10 mouse cellular contexts compared by ENCODE assay signal in the genomic region with DNA sequence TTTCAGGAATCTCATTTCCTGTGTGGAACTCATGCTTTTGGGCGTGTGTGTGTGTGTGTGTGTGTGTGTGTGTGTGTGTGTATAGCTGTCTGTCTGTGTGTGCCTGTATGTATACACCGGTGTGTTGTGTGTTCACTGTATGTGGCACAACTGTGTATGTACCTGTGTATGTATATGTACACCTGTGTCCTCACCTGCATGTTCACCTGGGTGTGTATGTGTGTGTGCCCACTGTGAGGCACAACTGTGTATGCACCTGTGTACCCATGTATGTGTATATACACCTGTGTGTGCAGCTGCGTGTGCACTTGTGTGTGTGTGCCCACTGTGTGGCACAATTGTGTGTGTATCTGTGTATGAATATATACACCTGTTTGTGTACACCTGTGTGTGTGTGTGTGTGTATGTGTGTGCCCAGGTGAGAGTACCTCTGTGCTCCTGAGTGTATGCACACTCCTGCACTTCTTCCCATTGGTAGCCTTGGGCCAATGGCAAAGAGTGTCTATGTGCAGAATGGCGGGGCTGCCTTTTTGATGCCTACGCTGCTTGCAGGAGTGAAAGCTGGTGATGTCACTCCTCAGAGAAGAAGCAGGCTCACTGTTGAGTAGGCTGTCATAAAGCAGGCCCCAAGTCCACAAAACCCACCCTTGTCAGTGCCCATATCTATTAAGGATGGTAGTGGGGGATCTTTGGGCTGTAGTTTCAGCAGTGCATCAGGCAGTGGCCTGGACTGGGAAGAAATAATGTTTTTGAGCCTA.
DNase-seq lines count a peak whose midpoint lies in the region; ATAC-seq lines count a peak whose summit lies in the region.
"Had no signal": no experiment of that assay in that cellular context is flagged by ENCODE, and none has a peak within 500 bp of the region (broad histone marks: within the 10 kb centered on the region; RNA-seq: fewer than 3 reads in every experiment).

No protein-coding gene starts in this region.

- WGBS in kidney, embryonic 15.5 days, result 89% methylated on average over 5 of the region's 5 CpGs
- 76% methylated on average over 5 of the region's 5 CpGs for WGBS in embryonic facial prominence, embryonic 12.5 days
- WGBS in hindbrain, embryonic 13.5 days, result 69% methylated on average over 5 of the region's 5 CpGs
- 64% methylated on average over 5 of the region's 5 CpGs for WGBS in midbrain, embryonic 16.5 days

- H3K4me2 ChIP-seq in kidney, embryonic 15.5 days, result 0 out of 2 replicates have a peak overlapping the region, but pooled peaks have one; percentile 46
- no peak overlapping the region for H3K4me2 ChIP-seq in embryonic facial prominence, embryonic 12.5 days (replicated peaks)
- H3K4me2 ChIP-seq in hindbrain, embryonic 13.5 days, result no peak overlapping the region
- H3K4me2 ChIP-seq in midbrain, embryonic 16.5 days (ENCODE audit: low read length), result no peak overlapping the region

- H3K27ac ChIP-seq in kidney, embryonic 15.5 days, result peak overlapping the region; percentile 86
- H3K27ac ChIP-seq in embryonic facial prominence, embryonic 12.5 days, result peak overlapping the region; percentile 84
- peak overlapping the region; percentile 76 for H3K27ac ChIP-seq in hindbrain, embryonic 13.5 days
- peak overlapping the region; percentile 70 for H3K27ac ChIP-seq in midbrain, embryonic 16.5 days (ENCODE audit: low read length)

- peaks cover 67% of the 10 kb centered on the region for H3K4me1 ChIP-seq in kidney, embryonic 15.5 days
- peaks cover 62% of the 10 kb centered on the region for H3K4me1 ChIP-seq in embryonic facial prominence, embryonic 12.5 days
- peaks cover 35% of the 10 kb centered on the region for H3K4me1 ChIP-seq in hindbrain, embryonic 13.5 days (replicated peaks)
- peaks cover 29% of the 10 kb centered on the region for H3K4me1 ChIP-seq in midbrain, embryonic 16.5 days (ENCODE audit: control insufficient read depth, insufficient read depth, low read length)

- no peak overlapping the region for H3K9ac ChIP-seq in kidney, embryonic 15.5 days
- no peak overlapping the region for H3K9ac ChIP-seq in embryonic facial prominence, embryonic 12.5 days
- H3K9ac ChIP-seq in hindbrain, embryonic 13.5 days, result no peak overlapping the region; the same call in 1 of the 2 replicates
- H3K9ac ChIP-seq in midbrain, embryonic 16.5 days (ENCODE audit: low read depth, low read length), result no peak overlapping the region

- H3K36me3 ChIP-seq in kidney, embryonic 15.5 days, result peaks cover 9% of the 10 kb centered on the region; the same call in 1 of the 2 replicates
- peaks cover 3% of the 10 kb centered on the region; the same call in 1 of the 2 replicates for H3K36me3 ChIP-seq in embryonic facial prominence, embryonic 12.5 days
- no peaks in the 10 kb centered on the region for H3K36me3 ChIP-seq in hindbrain, embryonic 13.5 days
- no peaks in the 10 kb centered on the region for H3K36me3 ChIP-seq in midbrain, embryonic 16.5 days (ENCODE audit: control insufficient read depth, insufficient read depth, low read length)

- H3K9me3 ChIP-seq in kidney, embryonic 15.5 days (replicated peaks), result no peaks in the 10 kb centered on the region
- no peaks in the 10 kb centered on the region for H3K9me3 ChIP-seq in embryonic facial prominence, embryonic 12.5 days
- H3K9me3 ChIP-seq in hindbrain, embryonic 13.5 days, result 0 out of 2 replicates have a peak, but pooled peaks cover 4% of the 10 kb centered on the region
- H3K9me3 ChIP-seq in midbrain, embryonic 16.5 days (replicated peaks; ENCODE audit: control insufficient read depth, low read length, poor library complexity, severe bottlenecking), result no peaks in the 10 kb centered on the region

- H3K4me3 ChIP-seq in kidney, embryonic 15.5 days (replicated peaks), result no peak overlapping the region
- H3K4me3 ChIP-seq in embryonic facial prominence, embryonic 12.5 days, result no peak overlapping the region
- no peak overlapping the region for H3K4me3 ChIP-seq in hindbrain, embryonic 13.5 days
- no peak overlapping the region for H3K4me3 ChIP-seq in midbrain, embryonic 16.5 days (ENCODE audit: low read depth, low read length)
- H3K4me3 ChIP-seq: myocyte had no signal

- no peak; the same call in 1 of the 2 replicates for ATAC-seq in kidney, embryonic 15.5 days (replicated peaks; ENCODE audit: low FRiP score)
- ATAC-seq in embryonic facial prominence, embryonic 12.5 days (ENCODE audit: insufficient number of reproducible peaks, insufficient read depth, low FRiP score, low TSS enrichment), result 0 out of 2 replicates have a peak, but pooled peaks have one; percentile 24
- ATAC-seq in hindbrain, embryonic 13.5 days (ENCODE audit: low FRiP score), result peak; percentile 43; the same call in 1 of the 2 replicates
- ATAC-seq in midbrain, embryonic 16.5 days, result peak; percentile 49; the same call in 1 of the 2 replicates
- ATAC-seq in activated CD4-positive, CD25-positive, alpha-beta regulatory T cell, adult 4 months, result no peak

- no peak for DNase-seq in kidney, postnatal 10 days
- no peak for DNase-seq in urinary bladder, postnatal 36 days (ENCODE audit: low spot score in 2 of 2)
- DNase-seq in thymus, postnatal 10 days (ENCODE audit: low spot score in 2 of 2), result no peak
- DNase-seq: adrenal gland, postnatal 10 days had no signal

- no peaks in the 10 kb centered on the region for H3K27me3 ChIP-seq in kidney, embryonic 15.5 days
- H3K27me3 ChIP-seq in embryonic facial prominence, embryonic 12.5 days, result no peaks in the 10 kb centered on the region
- H3K27me3 ChIP-seq in hindbrain, embryonic 13.5 days, result 0 out of 2 replicates have a peak, but pooled peaks cover 4% of the 10 kb centered on the region
- H3K27me3 ChIP-seq in midbrain, embryonic 16.5 days (ENCODE audit: control insufficient read depth, insufficient read depth, low read depth, low read length), result no peaks in the 10 kb centered on the region

Comparison
In these comparisons a context has a peak if more than half of its experiments do, and no peak if none do; other contexts are left out.
1. ATAC-seq: peak in embryonic facial prominence, embryonic 12.5 days (single experiment), hindbrain, embryonic 13.5 days (single experiment) and midbrain, embryonic 16.5 days (single experiment); none in kidney, embryonic 15.5 days (single experiment) and activated CD4-positive, CD25-positive, alpha-beta regulatory T cell, adult 4 months (single experiment).
2. Peak in every context shown above with its lines, with median percentiles within 50 percentile points of each other: H3K27ac ChIP-seq.